Mouse (Mus musculus): ENCODE measurements at regions not wholly inside any gene's neighbourhood (a gene's known extent, or its start where the extent isn't known, plus 50 kb on each side); places are given as distances from the start of the nearest gene placed in this dataset.

DNA sequence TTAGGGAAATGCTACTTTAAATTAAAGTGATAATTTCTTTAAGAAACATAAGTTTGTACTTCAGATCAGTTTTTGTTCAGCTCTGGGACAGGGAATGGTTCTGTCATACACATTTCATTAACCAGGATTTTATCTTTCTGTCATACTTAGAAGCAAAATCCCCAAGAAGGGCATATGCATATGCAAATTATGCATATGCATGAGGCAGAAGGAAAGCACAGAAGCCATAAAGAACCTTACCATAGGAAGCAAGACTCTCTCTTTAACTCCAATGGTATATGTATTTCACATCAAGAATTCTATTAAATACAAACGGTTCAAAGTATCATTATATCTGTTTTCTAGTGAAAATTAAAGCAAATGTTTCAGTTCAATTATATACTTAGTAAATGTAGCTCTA lies 381.5 kb downstream of the Kcnj3 start:
- no peak for DNase-seq (ENCODE audit: low spot score)
- no peak overlapping the region for H3K4me3 ChIP-seq (ENCODE audit: low read depth, low read length)
- H3K9me3 ChIP-seq (ENCODE audit: low read length) = no peaks in the 10 kb centered on the region
- no peak for TF ChIP-seq CTCF (IDR thresholded peaks at IDR 0.05)
- 87% methylated on average over 1 of the region's 1 CpGs for WGBS
- no peak overlapping the region for H3K4me2 ChIP-seq (ENCODE audit: low read depth, low read length, poor library complexity, severe bottlenecking)
- H3K36me3 ChIP-seq (ENCODE audit: insufficient read depth, low read length) = no peaks in the 10 kb centered on the region
- H3K9ac ChIP-seq (replicated peaks; ENCODE audit: low read length, poor library complexity, severe bottlenecking) = no peak overlapping the region
- no peak overlapping the region for H3K27ac ChIP-seq (ENCODE audit: low read depth, low read length)
- no peak for ATAC-seq (ENCODE audit: low FRiP score)
- H3K4me1 ChIP-seq (ENCODE audit: insufficient read depth, low read length) = no peaks in the 10 kb centered on the region
- no peaks in the 10 kb centered on the region for H3K27me3 ChIP-seq (ENCODE audit: insufficient read depth, low read length)

DNA sequence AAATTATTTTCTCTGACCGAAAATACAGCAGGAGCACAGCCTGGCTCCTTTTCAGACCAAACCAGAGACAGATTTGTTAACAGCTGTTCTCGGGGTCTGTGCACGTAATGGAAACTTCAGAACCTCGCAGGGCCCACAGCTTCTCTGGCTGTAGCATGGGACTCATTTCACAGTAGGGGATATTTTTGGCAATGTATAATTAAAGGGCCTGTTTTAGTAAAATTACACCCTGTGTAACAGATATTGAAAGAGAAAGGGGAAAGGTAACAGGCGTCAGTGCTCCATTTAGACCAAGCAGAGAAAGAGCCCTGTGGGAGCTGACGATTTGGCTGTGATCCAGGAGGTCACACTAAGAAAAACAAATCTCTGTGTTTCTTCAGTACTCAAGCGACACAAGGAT lies 382.4 kb downstream of the Kcnj3 start:
- 18% methylated on average over 7 of the region's 7 CpGs for WGBS

GRCm38 (mm10) chr2:55822726-55823125 lies 387.0 kb downstream of the Kcnj3 start:
- Histone ChIP-seq H3K27me3 (ENCODE audit: insufficient read depth, low read length) (no peaks in the 10 kb centered on the region), H3K4me1 (ENCODE audit: insufficient read depth, low read length) (no peaks in the 10 kb centered on the region), H3K9ac (replicated peaks; ENCODE audit: low read length, poor library complexity, severe bottlenecking) (no peak overlapping the region), H3K36me3 (ENCODE audit: insufficient read depth, low read length) (no peaks in the 10 kb centered on the region), H3K27ac (ENCODE audit: low read depth, low read length) (no peak overlapping the region), H3K4me3 (ENCODE audit: low read depth, low read length) (no peak overlapping the region), H3K9me3 (ENCODE audit: low read length) (no peaks in the 10 kb centered on the region), H3K4me2 (ENCODE audit: low read depth, low read length, poor library complexity, severe bottlenecking) (no peak overlapping the region)
- ATAC-seq (ENCODE audit: low FRiP score) = no peak
- DNase-seq (ENCODE audit: low spot score) = no peak
- no peak for TF ChIP-seq CTCF (IDR thresholded peaks at IDR 0.05)

More for the DNA sequence above, 382.4 kb downstream of the Kcnj3 start:
- no peaks in the 10 kb centered on the region for H3K9me3 ChIP-seq (ENCODE audit: low read length)
- peak; percentile 76 for DNase-seq (ENCODE audit: low spot score)
- no peaks in the 10 kb centered on the region for H3K27me3 ChIP-seq (ENCODE audit: insufficient read depth, low read length)
- H3K4me3 ChIP-seq (ENCODE audit: low read depth, low read length) = peak overlapping the region; percentile 3; the same call in 1 of the 2 replicates
- no peak overlapping the region for H3K27ac ChIP-seq (ENCODE audit: low read depth, low read length)
- H3K36me3 ChIP-seq (ENCODE audit: insufficient read depth, low read length) = no peaks in the 10 kb centered on the region
- peak; percentile 60; the same call in 1 of the 2 replicates for ATAC-seq (ENCODE audit: low FRiP score)
- no peaks in the 10 kb centered on the region for H3K4me1 ChIP-seq (ENCODE audit: insufficient read depth, low read length)
- TF ChIP-seq CTCF (IDR thresholded peaks at IDR 0.05) = no peak
- no peak overlapping the region for H3K9ac ChIP-seq (replicated peaks; ENCODE audit: low read length, poor library complexity, severe bottlenecking)
- H3K4me2 ChIP-seq (ENCODE audit: low read depth, low read length, poor library complexity, severe bottlenecking) = no peak overlapping the region

- Histone ChIP-seq H3K4me3 (ENCODE audit: low read depth, low read length) (no peak overlapping the region), H3K4me1 (ENCODE audit: insufficient read depth, low read length) (no peaks in the 10 kb centered on the region), H3K4me2 (ENCODE audit: low read depth, low read length, poor library complexity, severe bottlenecking) (no peak overlapping the region), H3K9ac (replicated peaks; ENCODE audit: low read length, poor library complexity, severe bottlenecking) (no peak overlapping the region), H3K36me3 (ENCODE audit: insufficient read depth, low read length) (no peaks in the 10 kb centered on the region), H3K27me3 (ENCODE audit: insufficient read depth, low read length) (no peaks in the 10 kb centered on the region), H3K9me3 (ENCODE audit: low read length) (no peaks in the 10 kb centered on the region), H3K27ac (ENCODE audit: low read depth, low read length) (no peak overlapping the region)
- peak; percentile 58 for TF ChIP-seq CTCF (IDR thresholded peaks at IDR 0.05)
- DNase-seq (ENCODE audit: low spot score) = peak; percentile 32
- no peak for ATAC-seq (ENCODE audit: low FRiP score)
- WGBS = 52% methylated on average over 1 of the region's 1 CpGs
Measured at GRCm38 (mm10) chr2:55841521-55841920, 405.8 kb downstream of the Kcnj3 start.

- Histone ChIP-seq H3K4me3 (ENCODE audit: low read depth, low read length) (no peak overlapping the region), H3K36me3 (ENCODE audit: insufficient read depth, low read length) (no peaks in the 10 kb centered on the region), H3K4me2 (ENCODE audit: low read depth, low read length, poor library complexity, severe bottlenecking) (no peak overlapping the region), H3K9me3 (ENCODE audit: low read length) (no peaks in the 10 kb centered on the region), H3K4me1 (ENCODE audit: insufficient read depth, low read length) (no peaks in the 10 kb centered on the region), H3K27me3 (ENCODE audit: insufficient read depth, low read length) (no peaks in the 10 kb centered on the region), H3K9ac (replicated peaks; ENCODE audit: low read length, poor library complexity, severe bottlenecking) (no peak overlapping the region), H3K27ac (ENCODE audit: low read depth, low read length) (no peak overlapping the region)
- ATAC-seq (ENCODE audit: low FRiP score) (no peak), DNase-seq (ENCODE audit: low spot score) (peak; percentile 0)
- TF ChIP-seq CTCF (IDR thresholded peaks at IDR 0.05) = no peak
- WGBS = 71% methylated on average over 3 of the region's 3 CpGs
Measured at GRCm38 (mm10) chr2:55846832-55847382, 411.1 kb downstream of the Kcnj3 start.

DNA sequence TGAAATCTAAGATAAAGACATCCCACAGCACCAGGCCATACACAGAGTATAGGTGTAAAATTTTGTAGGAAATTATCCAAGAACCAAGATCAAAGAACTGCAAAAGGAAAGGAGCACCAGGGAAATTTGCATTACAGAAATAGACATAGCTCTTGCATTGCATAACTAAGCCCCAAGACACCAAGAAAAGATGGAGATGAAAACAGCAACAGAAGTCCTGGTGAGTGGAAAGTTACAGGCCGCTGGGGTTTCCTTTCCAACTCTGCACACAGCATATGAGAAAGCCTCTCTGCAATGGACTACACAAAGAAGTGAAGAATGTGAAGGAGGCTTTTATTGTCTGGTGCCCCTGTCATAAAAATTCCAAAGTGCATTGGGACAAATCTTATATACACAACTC lies 426.7 kb downstream of the Kcnj3 start:
- Histone ChIP-seq H3K9me3 (ENCODE audit: low read length) (no peaks in the 10 kb centered on the region), H3K9ac (replicated peaks; ENCODE audit: low read length, poor library complexity, severe bottlenecking) (no peak overlapping the region), H3K4me2 (ENCODE audit: low read depth, low read length, poor library complexity, severe bottlenecking) (no peak overlapping the region), H3K4me1 (ENCODE audit: insufficient read depth, low read length) (no peaks in the 10 kb centered on the region), H3K27me3 (ENCODE audit: insufficient read depth, low read length) (no peaks in the 10 kb centered on the region), H3K27ac (ENCODE audit: low read depth, low read length) (no peak overlapping the region), H3K4me3 (ENCODE audit: low read depth, low read length) (no peak overlapping the region), H3K36me3 (ENCODE audit: insufficient read depth, low read length) (no peaks in the 10 kb centered on the region)
- DNase-seq (ENCODE audit: low spot score) = no peak
- no peak for TF ChIP-seq CTCF (IDR thresholded peaks at IDR 0.05)
- 62% methylated on average over 1 of the region's 1 CpGs for WGBS
- ATAC-seq (ENCODE audit: low FRiP score) = no peak

All from midbrain, postnatal 0 days (tissue).